Mouse (Mus musculus) hindbrain, embryonic 14.5 days (tissue): ENCODE data around the gene Cacna1c. TPM values are rescaled to one million over a fixed set of nuclear protein-coding genes. Genes with fewer than 3 reads are reported as not detected.

Experiments
- ATAC-seq: fragments of 200-750 bp; cut with Nextera tagmentation; 2 replicates; pipeline ENCODE4 v1.8.0; 2017; ENCODE audit warnings: moderate number of reproducible peaks, mild to moderate bottlenecking, moderate TSS enrichment, moderate library complexity; ENCODE audit not compliant: low FRiP score
- DNase-seq: peaks from one replicate; pipeline ENCODE4 v3.0.0-alpha.2; 2015; ENCODE audit warnings: low spot score
- H3K27ac ChIP-seq: fragments of 300-500 bp; sonication (generic); 2 replicates; pipeline ENCODE4 v1.5.1; 2014; ENCODE audit warnings: mild to moderate bottlenecking, moderate library complexity
- H3K27me3 ChIP-seq: fragments of 300-500 bp; sonication (generic); 2 replicates; pipeline ENCODE4 v1.6.1; 2014; ENCODE audit warnings: mild to moderate bottlenecking, low read length, mixed read lengths; ENCODE audit not compliant: control insufficient read depth, insufficient read depth
- H3K36me3 ChIP-seq: fragments of 300-500 bp; sonication (generic); replicated peaks from 2 replicates; pipeline ENCODE4 v1.6.1; 2014; ENCODE audit not compliant: control insufficient read depth, insufficient read depth
- H3K4me1 ChIP-seq: fragments of 300-500 bp; sonication (generic); replicated peaks from 2 replicates; pipeline ENCODE4 v1.6.1; 2014; ENCODE audit warnings: antibody characterized with exemption, low read length, mixed read lengths; ENCODE audit not compliant: control insufficient read depth, insufficient read depth
- H3K4me2 ChIP-seq: fragments of 300-500 bp; sonication (generic); replicated peaks from 2 replicates; pipeline ENCODE4 v1.6.1; 2014; ENCODE audit warnings: mild to moderate bottlenecking, moderate library complexity
- H3K4me3 ChIP-seq: fragments of 300-500 bp; sonication (generic); replicated peaks from 2 replicates; pipeline ENCODE4 v1.5.1; 2014; ENCODE audit warnings: mild to moderate bottlenecking, low read length
- H3K9ac ChIP-seq: fragments of 300-500 bp; sonication (generic); 2 replicates; pipeline ENCODE4 v1.6.1; 2014
- H3K9me3 ChIP-seq: fragments of 300-500 bp; sonication (generic); 2 replicates; pipeline ENCODE4 v1.6.1; 2016; ENCODE audit warnings: low read length; ENCODE audit not compliant: control insufficient read depth
- WGBS: fragments of 180-500 bp; shearing (Covaris S2); extraction: QIAGEN DNeasy Blood & Tissue Kit; methylation state at CpG from one replicate; pipeline ENCODE4 v1.1.7; 2014; 5-methylcytosine and 5-hydroxymethylcytosine counted together
- polyA plus RNA-seq: library from polyadenylated mRNA; unstranded; fragments of >200 nt; fragmentation: Nextera tagmentation; extraction: Ambion mirVana; gene quantifications from 2 replicates; pipeline ENCODE4 v1.2.1, GENCODE M21; 2014

Gene Cacna1c
- polyA plus RNA-seq, 1 experiment from 2014 or later: 10.1 TPM

DNA sequence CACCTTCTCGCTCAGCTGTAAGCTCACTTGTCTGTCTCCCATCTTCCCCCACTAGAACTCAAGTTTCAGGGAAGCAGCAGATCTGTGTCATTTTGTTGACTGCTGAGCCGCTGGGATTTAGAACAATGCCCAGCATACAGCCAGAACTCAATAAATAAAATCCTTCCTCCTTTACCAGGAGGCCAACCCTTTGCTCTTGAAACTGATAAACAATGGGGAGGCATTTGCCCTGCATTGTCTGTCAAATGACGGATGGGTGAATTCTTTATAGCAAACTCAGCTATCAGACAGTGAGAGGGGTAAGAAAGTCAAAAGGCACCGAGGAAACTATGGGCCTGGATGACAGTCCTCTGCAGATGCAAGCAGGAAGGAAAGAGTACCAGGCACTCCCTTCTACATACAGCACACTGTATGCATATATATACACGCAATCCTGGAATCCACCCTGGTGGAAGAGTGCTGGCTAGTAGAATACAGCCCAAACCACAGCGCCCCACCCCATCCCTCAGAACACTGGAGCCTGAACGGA is 187.5 kb downstream of the Cacna1c start:
- Histone ChIP-seq H3K4me2 (no peak overlapping the region), H3K27me3 (no peaks in the 10 kb centered on the region), H3K4me3 (no peak overlapping the region), H3K4me1 (no peaks in the 10 kb centered on the region), H3K9ac (no peak overlapping the region), H3K27ac (no peak overlapping the region), H3K36me3 (no peaks in the 10 kb centered on the region), H3K9me3 (no peaks in the 10 kb centered on the region)
- ATAC-seq: no peak
- 44% methylated on average over 7 of the region's 7 CpGs for WGBS
- no peak for DNase-seq

DNA sequence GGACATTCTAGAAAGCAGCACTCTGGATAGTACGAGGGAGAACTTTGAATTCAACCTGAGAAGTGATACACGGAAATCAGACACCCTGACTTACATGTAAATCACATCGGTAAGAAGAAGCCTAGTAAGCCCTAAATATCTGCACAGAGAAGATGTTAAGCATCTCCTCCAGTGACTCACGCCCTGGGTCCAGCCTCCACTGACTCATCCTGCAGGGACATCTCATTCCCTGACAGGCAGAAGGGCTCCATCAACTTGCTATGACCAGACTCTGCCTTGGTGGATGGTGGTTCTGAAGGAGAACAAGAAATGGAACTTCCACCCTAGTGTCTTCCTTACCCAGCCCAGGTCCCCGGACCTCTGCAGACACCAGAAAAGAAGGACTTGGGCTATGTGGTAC is 191.6 kb downstream of the Cacna1c start:
- ATAC-seq: no peak
- no peak overlapping the region for H3K4me3 ChIP-seq
- 96% methylated on average over 5 of the region's 5 CpGs for WGBS
- no peaks in the 10 kb centered on the region for H3K36me3 ChIP-seq
- H3K9me3 ChIP-seq: no peaks in the 10 kb centered on the region
- H3K27ac ChIP-seq: no peak overlapping the region
- H3K27me3 ChIP-seq: no peaks in the 10 kb centered on the region
- DNase-seq: no peak
- H3K4me1 ChIP-seq: no peaks in the 10 kb centered on the region; the same call in 1 of the 2 replicates
- no peak overlapping the region for H3K4me2 ChIP-seq
- no peak overlapping the region for H3K9ac ChIP-seq

DNA sequence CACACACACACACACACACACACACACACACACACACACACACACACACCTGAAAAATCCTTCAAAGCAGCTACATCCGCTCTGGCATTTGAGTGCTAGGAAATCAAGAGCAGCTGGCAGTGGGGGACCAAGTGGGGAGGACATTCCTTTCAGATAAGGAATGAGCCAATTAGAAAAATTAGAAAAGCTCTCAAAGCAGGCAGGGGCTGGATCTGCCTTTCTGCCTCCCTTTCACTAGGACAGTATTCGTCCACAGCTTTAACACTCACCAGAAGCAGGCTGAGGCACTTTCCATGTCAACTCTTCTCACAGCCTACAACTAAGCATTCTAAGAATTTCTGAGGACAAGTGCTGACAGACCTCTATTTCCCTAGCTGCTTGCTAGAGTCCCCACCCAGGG is 194.8 kb downstream of the Cacna1c start:
- no peaks in the 10 kb centered on the region for H3K36me3 ChIP-seq
- no peaks in the 10 kb centered on the region for H3K27me3 ChIP-seq
- ATAC-seq (no peak), DNase-seq (no peak)
- no peak overlapping the region for H3K4me3 ChIP-seq
- no peak overlapping the region for H3K4me2 ChIP-seq
- H3K9ac ChIP-seq: no peak overlapping the region
- H3K27ac ChIP-seq: no peak overlapping the region
- WGBS: 64% methylated on average over 2 of the region's 2 CpGs
- no peaks in the 10 kb centered on the region; the same call in 1 of the 2 replicates for H3K4me1 ChIP-seq
- H3K9me3 ChIP-seq: no peaks in the 10 kb centered on the region

DNA sequence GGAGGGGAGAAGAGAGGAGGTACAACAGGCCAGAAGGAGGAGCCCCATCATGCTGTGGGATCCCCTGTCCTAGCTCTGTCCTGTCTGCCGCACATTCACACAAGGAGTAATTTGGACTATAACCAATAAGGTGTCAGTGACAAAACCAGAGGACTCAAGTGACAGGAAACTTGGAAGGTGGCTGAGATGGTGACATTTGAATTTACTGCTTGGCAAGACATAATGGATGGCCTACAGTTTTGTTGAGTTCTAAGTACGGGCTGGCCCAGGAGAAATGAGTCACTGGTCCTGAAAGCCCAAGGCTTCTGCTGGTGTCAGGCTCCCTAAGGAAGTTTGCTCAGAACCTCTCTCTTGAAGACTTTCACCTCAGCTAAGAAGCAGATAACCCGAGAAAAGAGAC is 196.0 kb downstream of the Cacna1c start:
- Histone ChIP-seq H3K9ac (no peak overlapping the region), H3K27ac (no peak overlapping the region), H3K27me3 (no peaks in the 10 kb centered on the region), H3K9me3 (no peaks in the 10 kb centered on the region), H3K4me1 (no peaks in the 10 kb centered on the region; the same call in 1 of the 2 replicates), H3K4me2 (no peak overlapping the region), H3K4me3 (no peak overlapping the region), H3K36me3 (no peaks in the 10 kb centered on the region)
- DNase-seq: no peak
- ATAC-seq: no peak
- 69% methylated on average over 3 of the region's 3 CpGs for whole genome bisulfite sequencing

DNA sequence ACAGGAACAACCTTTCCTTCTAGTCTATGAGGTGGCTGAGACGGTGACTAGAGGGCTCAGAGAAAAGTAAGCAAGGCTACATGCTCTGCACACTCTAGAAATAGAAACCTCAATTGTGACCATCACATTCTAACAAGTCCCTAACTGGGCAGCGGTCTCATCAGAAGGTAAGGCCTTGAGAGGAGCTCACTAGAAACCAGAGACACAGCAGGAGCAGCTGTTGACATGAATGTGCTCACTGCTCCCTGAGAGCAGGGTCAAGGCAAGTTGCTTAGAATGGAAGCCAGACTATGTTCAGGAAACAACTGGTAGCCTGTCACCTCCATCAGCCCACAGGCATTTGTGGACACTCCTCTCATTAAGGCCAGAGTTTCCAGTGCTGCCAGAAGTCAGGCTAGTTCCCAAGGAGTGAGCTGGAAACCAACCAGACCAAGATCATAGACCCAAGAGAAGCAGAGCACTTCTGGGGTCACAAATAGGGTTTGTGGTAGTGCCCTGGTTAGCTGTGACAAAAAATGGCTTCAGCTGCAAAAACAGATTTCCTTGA is 196.8 kb downstream of the Cacna1c start:
- WGBS: 90% methylated on average over 2 of the region's 2 CpGs
- Histone ChIP-seq H3K36me3 (no peaks in the 10 kb centered on the region), H3K4me3 (no peak overlapping the region), H3K4me2 (no peak overlapping the region), H3K9ac (no peak overlapping the region), H3K27me3 (no peaks in the 10 kb centered on the region), H3K4me1 (no peaks in the 10 kb centered on the region; the same call in 1 of the 2 replicates), H3K27ac (no peak overlapping the region), H3K9me3 (no peaks in the 10 kb centered on the region)
- DNase-seq (no peak), ATAC-seq (no peak)

DNA sequence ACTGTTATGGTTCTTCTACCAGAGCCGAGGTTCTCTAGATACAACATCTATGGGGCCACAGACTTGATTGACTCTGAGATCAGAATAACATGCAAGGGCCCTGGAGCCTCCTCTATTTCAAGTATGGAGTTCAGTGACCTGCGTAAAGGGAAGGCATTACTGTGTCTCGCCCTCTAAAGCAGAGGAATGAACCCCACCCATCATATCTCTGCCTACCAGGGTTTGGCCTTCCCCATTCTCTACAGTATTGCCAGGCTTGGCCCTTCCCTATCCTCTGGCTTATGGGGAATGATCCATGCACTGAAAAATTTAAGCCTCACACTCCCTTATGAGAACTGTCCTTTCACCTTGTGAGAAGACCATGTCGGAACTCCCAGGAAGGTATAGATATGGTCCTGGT is 198.8 kb downstream of the Cacna1c start:
- Histone ChIP-seq H3K9me3 (no peaks in the 10 kb centered on the region), H3K4me3 (no peak overlapping the region), H3K27me3 (no peaks in the 10 kb centered on the region), H3K27ac (no peak overlapping the region), H3K9ac (no peak overlapping the region), H3K36me3 (no peaks in the 10 kb centered on the region), H3K4me2 (no peak overlapping the region), H3K4me1 (no peaks in the 10 kb centered on the region; the same call in 1 of the 2 replicates)
- WGBS: 95% methylated on average over 4 of the region's 4 CpGs
- ATAC-seq (no peak), DNase-seq (no peak)

DNA sequence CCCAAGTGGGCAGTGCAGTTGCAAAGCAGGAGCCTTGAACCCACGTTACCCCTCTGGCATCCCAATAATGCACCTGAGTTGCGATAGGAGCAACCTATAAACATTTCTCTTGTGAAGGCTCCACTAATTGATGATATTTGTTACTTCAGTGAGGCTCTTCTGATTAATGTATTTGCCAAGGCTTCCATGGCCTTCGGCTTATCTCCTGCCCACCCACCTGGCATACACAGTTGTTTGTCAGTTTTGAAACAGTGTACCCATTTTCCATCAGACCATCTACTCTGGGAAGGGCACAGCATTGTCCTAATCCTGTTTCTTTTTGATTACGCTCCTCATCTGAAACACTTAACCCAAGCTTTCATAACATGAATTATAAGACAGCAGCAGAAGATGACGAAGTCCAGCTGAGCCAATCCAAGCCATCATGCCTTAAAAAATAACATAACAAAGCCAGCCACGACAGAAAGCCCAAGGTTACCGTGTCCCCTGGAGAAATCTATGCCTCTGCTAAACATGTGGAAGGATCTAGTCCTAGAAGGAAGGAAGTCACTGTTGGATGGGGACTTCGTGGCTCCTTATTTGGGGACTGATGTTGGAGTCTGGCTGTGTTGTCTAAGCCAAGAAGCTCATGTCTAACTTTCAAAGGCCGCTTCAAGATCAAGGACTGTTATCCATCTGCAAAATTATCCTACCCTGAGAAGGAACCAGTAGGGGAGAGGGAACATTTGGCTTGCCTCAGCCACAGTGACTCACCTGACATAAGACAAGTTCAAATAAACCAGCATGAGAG is 201.8 kb downstream of the Cacna1c start:
- no peak for ATAC-seq
- Histone ChIP-seq H3K27ac (no peak overlapping the region), H3K4me1 (peaks cover 7% of the 10 kb centered on the region; the same call in 1 of the 2 replicates), H3K9me3 (no peaks in the 10 kb centered on the region), H3K27me3 (no peaks in the 10 kb centered on the region), H3K4me2 (no peak overlapping the region), H3K36me3 (no peaks in the 10 kb centered on the region), H3K9ac (no peak overlapping the region), H3K4me3 (no peak overlapping the region)
- WGBS: 94% methylated on average over 9 of the region's 9 CpGs
- DNase-seq: no peak

DNA sequence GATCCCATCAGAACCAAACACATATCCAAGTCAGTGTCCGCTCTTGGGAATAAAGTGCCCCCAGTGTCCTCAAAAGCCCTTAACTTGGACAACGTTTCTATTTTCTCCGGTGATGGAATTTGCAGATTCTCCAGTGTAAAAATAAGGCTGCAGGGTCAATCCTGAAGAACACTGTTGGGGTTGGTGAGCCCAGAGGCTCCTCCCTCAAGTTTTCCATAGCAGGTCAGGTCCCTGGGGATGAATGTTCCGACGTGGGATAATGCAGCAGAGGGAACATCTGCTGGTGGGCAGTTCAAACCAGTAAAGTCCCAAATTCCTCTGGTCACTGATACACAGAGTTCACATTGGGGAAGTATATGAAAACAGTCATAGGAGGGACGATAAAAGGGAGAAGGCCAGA is 203.8 kb downstream of the Cacna1c start:
- H3K27ac ChIP-seq: no peak overlapping the region
- WGBS: 80% methylated on average over 6 of the region's 6 CpGs
- no peak overlapping the region for H3K9ac ChIP-seq
- H3K4me3 ChIP-seq: no peak overlapping the region
- ATAC-seq: no peak
- H3K4me2 ChIP-seq: no peak overlapping the region
- peaks cover 13% of the 10 kb centered on the region for H3K4me1 ChIP-seq
- no peaks in the 10 kb centered on the region for H3K27me3 ChIP-seq
- DNase-seq: no peak
- H3K36me3 ChIP-seq: no peaks in the 10 kb centered on the region
- no peaks in the 10 kb centered on the region for H3K9me3 ChIP-seq

DNA sequence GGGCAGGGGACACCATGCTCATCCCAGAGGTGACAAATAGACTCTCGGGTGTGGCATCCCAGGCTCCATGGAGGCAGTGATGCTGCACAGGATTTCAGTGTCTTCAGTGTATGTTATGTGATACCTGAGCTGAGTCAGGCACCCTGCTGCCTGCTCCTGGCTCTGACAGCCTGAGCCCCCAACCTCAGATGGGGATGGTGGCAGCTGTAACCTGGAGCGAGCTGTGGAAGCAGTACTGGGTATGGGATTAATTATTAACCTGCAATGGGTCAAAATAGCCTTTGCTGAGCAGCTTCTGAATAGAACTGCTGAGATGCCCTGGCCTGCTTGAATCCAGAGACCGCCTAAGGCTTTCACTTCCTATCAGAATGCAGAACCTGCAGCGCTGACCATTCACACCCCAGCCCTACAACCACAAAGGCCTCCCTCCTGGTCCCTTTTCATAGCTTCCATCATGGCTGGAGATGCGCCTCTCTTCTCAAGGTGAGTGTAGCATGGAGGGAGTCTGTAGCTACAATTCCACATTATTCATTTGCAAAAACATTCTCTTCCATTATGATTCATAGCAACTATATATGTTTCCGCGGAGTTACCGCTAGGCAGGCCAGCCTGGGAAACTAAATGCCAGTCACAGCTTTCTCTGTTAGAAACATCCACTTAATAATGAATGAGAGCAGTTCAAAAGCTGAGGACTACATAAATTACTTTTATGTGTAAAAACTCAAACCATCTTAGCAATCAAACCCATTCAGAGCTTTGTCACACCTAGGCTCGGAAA is 206.0 kb downstream of the Cacna1c start:
- DNase-seq: no peak
- no peak for ATAC-seq
- no peak overlapping the region for H3K4me3 ChIP-seq
- no peak overlapping the region for H3K9ac ChIP-seq
- no peaks in the 10 kb centered on the region for H3K36me3 ChIP-seq
- H3K4me2 ChIP-seq: no peak overlapping the region
- no peaks in the 10 kb centered on the region for H3K27me3 ChIP-seq
- no peaks in the 10 kb centered on the region for H3K9me3 ChIP-seq
- WGBS: 57% methylated on average over 9 of the region's 9 CpGs
- peak overlapping the region; percentile 27; the same call in 1 of the 2 replicates for H3K27ac ChIP-seq
- H3K4me1 ChIP-seq: peaks cover 13% of the 10 kb centered on the region
